Mouse (Mus musculus) effector memory CD4-positive, alpha-beta T cell, adult 5 months (primary cell): ENCODE data around the gene Aebp2. TPM values are rescaled to one million over a fixed set of nuclear protein-coding genes. Genes with fewer than 3 reads are reported as not detected.

ENCODE experiments used
- polyA plus RNA-seq: library from polyadenylated mRNA; unstranded; fragments of 100-300 nt; shearing (Covaris generic); gene quantifications from one replicate; pipeline ENCODE4 v1.2.1, GENCODE M21; 2017

Gene Aebp2
- 316 TPM for polyA plus RNA-seq

DNA sequence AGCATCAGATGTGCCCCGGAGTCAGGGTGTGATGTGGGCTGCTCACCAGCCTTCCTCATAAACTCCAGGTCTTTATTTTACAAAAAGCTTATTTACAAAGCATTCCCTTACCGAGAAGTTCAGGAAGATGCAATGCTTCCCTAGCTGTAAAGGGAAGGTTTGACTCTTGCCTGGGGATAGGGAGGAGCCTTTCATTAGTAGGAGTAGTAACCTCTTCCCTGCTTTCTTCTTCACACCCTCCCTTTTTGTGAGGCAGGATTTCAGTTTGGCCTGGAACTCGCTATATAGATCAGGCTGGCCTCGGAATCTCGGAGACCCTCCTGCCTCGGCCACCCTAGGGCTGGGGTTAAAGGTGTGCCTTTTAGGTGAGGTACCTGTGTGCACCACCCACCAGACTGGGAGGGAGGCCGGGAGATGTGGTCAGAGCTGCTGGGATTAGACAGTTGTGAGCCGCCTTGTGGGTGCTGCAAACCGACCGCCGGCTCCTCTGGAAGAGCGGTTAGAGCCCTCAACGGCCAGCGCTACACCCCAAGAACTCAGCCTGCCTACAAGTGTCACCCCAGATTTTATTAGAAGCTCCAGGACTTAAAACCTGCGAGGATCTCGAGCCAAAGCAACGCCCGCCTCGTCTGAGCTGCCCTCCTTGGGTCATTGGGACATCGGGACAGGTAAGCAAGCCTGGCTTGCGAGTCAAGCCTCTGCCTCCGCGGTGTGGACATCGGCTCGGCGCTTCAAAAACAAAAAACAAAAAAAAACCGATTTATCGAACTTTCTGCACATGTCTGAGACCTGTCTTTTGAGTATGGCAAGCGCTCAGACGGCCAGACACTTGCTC, at the start of gene Aebp2:
Gene Aebp2, plus strand, starts transcription at position 273 of the 835 bp plus-strand sequence.

Other genes starting within 250 kb of the Aebp2 start
- 45.9 TPM for gene Plekha5, start 198.6 kb upstream of the Aebp2 start, polyA plus RNA-seq
- not detected for gene Gm11077, start 106.6 kb downstream of the Aebp2 start, polyA plus RNA-seq